Mouse (Mus musculus) liver, embryonic 13.5 days (tissue): ENCODE data around the gene Serpinb1c. TPM values are rescaled to one million over a fixed set of nuclear protein-coding genes. Genes with fewer than 3 reads are reported as not detected.

Experiments
- ATAC-seq: fragments of 200-750 bp; cut with Nextera tagmentation; 2 replicates; pipeline ENCODE4 v1.8.0; 2017; ENCODE audit warnings: low read depth, mild to moderate bottlenecking, moderate number of reproducible peaks, moderate library complexity
- DNase-seq: peaks from one replicate; pipeline ENCODE4 v3.0.0; 2022
- H3K27ac ChIP-seq: fragments of 300-500 bp; sonication (generic); 2 replicates; pipeline ENCODE4 v1.5.1; 2015; ENCODE audit warnings: moderate library complexity, mild to moderate bottlenecking, inconsistent platforms
- H3K27me3 ChIP-seq: fragments of 300-500 bp; sonication (generic); 2 replicates; pipeline ENCODE4 v1.6.1; 2015; ENCODE audit warnings: mild to moderate bottlenecking, inconsistent platforms
- H3K36me3 ChIP-seq: fragments of 300-500 bp; sonication (generic); 2 replicates; pipeline ENCODE4 v1.6.1; 2015; ENCODE audit warnings: mild to moderate bottlenecking, inconsistent platforms
- H3K4me1 ChIP-seq: fragments of 300-500 bp; sonication (generic); replicated peaks from 2 replicates; pipeline ENCODE4 v1.6.1; 2015; ENCODE audit warnings: inconsistent platforms
- H3K4me2 ChIP-seq: fragments of 300-500 bp; sonication (generic); 2 replicates; pipeline ENCODE4 v1.6.1; 2015; ENCODE audit warnings: inconsistent platforms, mild to moderate bottlenecking, moderate library complexity
- H3K4me3 ChIP-seq: fragments of 300-500 bp; sonication (generic); replicated peaks from 2 replicates; pipeline ENCODE4 v1.5.1; 2015; ENCODE audit warnings: mild to moderate bottlenecking, inconsistent platforms
- H3K9ac ChIP-seq: fragments of 300-500 bp; sonication (generic); 2 replicates; pipeline ENCODE4 v1.6.1; 2015; ENCODE audit warnings: mild to moderate bottlenecking, inconsistent platforms
- H3K9me3 ChIP-seq: fragments of 300-500 bp; sonication (generic); replicated peaks from 2 replicates; pipeline ENCODE4 v1.6.1; 2016; ENCODE audit warnings: inconsistent platforms
- WGBS: fragments of 180-500 bp; shearing (Covaris S2); methylation state at CpG from one replicate; pipeline ENCODE4 v1.1.7; 2015; ENCODE audit not compliant: insufficient replicate concordance; 5-methylcytosine and 5-hydroxymethylcytosine counted together
- polyA plus RNA-seq: library from polyadenylated mRNA; unstranded; fragments of >200 nt; fragmentation: Nextera tagmentation; extraction: Ambion mirVana; gene quantifications from 2 replicates; pipeline ENCODE4 v1.2.1, GENCODE M21; 2015

The Serpinb1c gene
- polyA plus RNA-seq, 1 experiment from 2014 or later: not detected

- 74% methylated on average over 3 of the region's 3 CpGs for WGBS
- ATAC-seq (no peak), DNase-seq (no peak)
Measured at GRCm38 (mm10) chr13:32841349-32841748, 56.7 kb downstream of the Serpinb1c start.

GRCm38 (mm10) chr13:32839314-32839713, 58.7 kb downstream of the Serpinb1c start:
- H3K27ac ChIP-seq: no peak overlapping the region
- no peak for DNase-seq

More at GRCm38 (mm10) chr13:32841349-32841748, 56.7 kb downstream of the Serpinb1c start:
- no peaks in the 10 kb centered on the region for H3K36me3 ChIP-seq
- no peaks in the 10 kb centered on the region for H3K27me3 ChIP-seq
- H3K27ac ChIP-seq: no peak overlapping the region
- no peaks in the 10 kb centered on the region for H3K9me3 ChIP-seq
- H3K9ac ChIP-seq: no peak overlapping the region
- H3K4me1 ChIP-seq: no peaks in the 10 kb centered on the region
- no peak overlapping the region for H3K4me2 ChIP-seq
- H3K4me3 ChIP-seq: no peak overlapping the region

GRCm38 (mm10) chr13:32834513-32834912, 63.5 kb downstream of the Serpinb1c start:
- H3K4me1 ChIP-seq: 0 out of 2 replicates have a peak, but pooled peaks cover 3% of the 10 kb centered on the region
- H3K27me3 ChIP-seq: no peaks in the 10 kb centered on the region
- H3K9me3 ChIP-seq: no peaks in the 10 kb centered on the region
- no peak overlapping the region for H3K27ac ChIP-seq
- no peaks in the 10 kb centered on the region for H3K36me3 ChIP-seq
- no peak overlapping the region for H3K4me3 ChIP-seq
- H3K9ac ChIP-seq: no peak overlapping the region
- 73% methylated on average over 5 of the region's 5 CpGs for WGBS
- ATAC-seq: no peak
- no peak for DNase-seq
- H3K4me2 ChIP-seq: no peak overlapping the region

More at GRCm38 (mm10) chr13:32839314-32839713, 58.7 kb downstream of the Serpinb1c start:
- no peaks in the 10 kb centered on the region for H3K4me1 ChIP-seq
- WGBS: 8% methylated on average over 1 of the region's 1 CpGs
- no peaks in the 10 kb centered on the region for H3K27me3 ChIP-seq
- no peak overlapping the region for H3K4me2 ChIP-seq
- H3K9ac ChIP-seq: no peak overlapping the region
- ATAC-seq: no peak
- H3K4me3 ChIP-seq: no peak overlapping the region
- H3K36me3 ChIP-seq: no peaks in the 10 kb centered on the region
- no peaks in the 10 kb centered on the region for H3K9me3 ChIP-seq

GRCm38 (mm10) chr13:32833237-32833636, 64.8 kb downstream of the Serpinb1c start:
- no peaks in the 10 kb centered on the region for H3K27me3 ChIP-seq
- no peaks in the 10 kb centered on the region for H3K36me3 ChIP-seq
- no peak overlapping the region for H3K27ac ChIP-seq
- DNase-seq: no peak
- no peak for ATAC-seq
- H3K4me2 ChIP-seq: no peak overlapping the region
- 20% methylated on average over 6 of the region's 6 CpGs for WGBS
- no peak overlapping the region for H3K9ac ChIP-seq
- H3K4me3 ChIP-seq: no peak overlapping the region
- peaks cover 10% of the 10 kb centered on the region for H3K4me1 ChIP-seq
- H3K9me3 ChIP-seq: no peaks in the 10 kb centered on the region

- no peak overlapping the region for H3K4me3 ChIP-seq
- H3K4me2 ChIP-seq: no peak overlapping the region
- H3K27ac ChIP-seq: no peak overlapping the region; the same call in 1 of the 2 replicates
- DNase-seq: no peak
- no peaks in the 10 kb centered on the region for H3K9me3 ChIP-seq
- H3K4me1 ChIP-seq: peaks cover 13% of the 10 kb centered on the region
- no peaks in the 10 kb centered on the region for H3K36me3 ChIP-seq
- no peak for ATAC-seq
- no peak overlapping the region for H3K9ac ChIP-seq
- no peaks in the 10 kb centered on the region for H3K27me3 ChIP-seq
- 37% methylated on average over 3 of the region's 3 CpGs for WGBS
Measured at GRCm38 (mm10) chr13:32832776-32833175, 65.2 kb downstream of the Serpinb1c start.

GRCm38 (mm10) chr13:32831505-32832273, 66.3 kb downstream of the Serpinb1c start:
- Histone ChIP-seq H3K27ac (no peak overlapping the region), H3K4me2 (no peak overlapping the region), H3K4me3 (no peak overlapping the region), H3K27me3 (no peaks in the 10 kb centered on the region), H3K4me1 (peaks cover 13% of the 10 kb centered on the region), H3K9ac (no peak overlapping the region), H3K9me3 (no peaks in the 10 kb centered on the region), H3K36me3 (no peaks in the 10 kb centered on the region)
- no peak for ATAC-seq
- 52% methylated on average over 3 of the region's 3 CpGs for WGBS
- no peak for DNase-seq

Other genes starting within 250 kb of the Serpinb1c start
- 0.02 and 0.06 TPM in 2 replicates for gene Mylk4, start 114.3 kb downstream of the Serpinb1c start, polyA plus RNA-seq
- gene Wrnip1, start 96.2 kb downstream of the Serpinb1c start, polyA plus RNA-seq: 11.1 and 14.0 TPM in 2 replicates
- gene D930007J09Rik, start 95.4 kb downstream of the Serpinb1c start, polyA plus RNA-seq: not detected in 2 replicates
- 16.1 and 16.5 TPM in 2 replicates for gene Serpinb1a, start 47.0 kb downstream of the Serpinb1c start, polyA plus RNA-seq
- 5.5 and 5.8 TPM in 2 replicates for gene Serpinb6b, start 67.0 kb upstream of the Serpinb1c start, polyA plus RNA-seq
- 2.1 and 2.2 TPM in 2 replicates for gene Serpinb9, start 105.0 kb upstream of the Serpinb1c start, polyA plus RNA-seq
- gene Serpinb9b, start 129.2 kb upstream of the Serpinb1c start, polyA plus RNA-seq: 0.10 TPM in 1 of 2 replicates, not detected in the other
- gene Serpinb1b, start 180.4 kb upstream of the Serpinb1c start, polyA plus RNA-seq: not detected in 2 replicates